9 mouse cellular contexts compared by ENCODE assay signal in the genomic region with DNA sequence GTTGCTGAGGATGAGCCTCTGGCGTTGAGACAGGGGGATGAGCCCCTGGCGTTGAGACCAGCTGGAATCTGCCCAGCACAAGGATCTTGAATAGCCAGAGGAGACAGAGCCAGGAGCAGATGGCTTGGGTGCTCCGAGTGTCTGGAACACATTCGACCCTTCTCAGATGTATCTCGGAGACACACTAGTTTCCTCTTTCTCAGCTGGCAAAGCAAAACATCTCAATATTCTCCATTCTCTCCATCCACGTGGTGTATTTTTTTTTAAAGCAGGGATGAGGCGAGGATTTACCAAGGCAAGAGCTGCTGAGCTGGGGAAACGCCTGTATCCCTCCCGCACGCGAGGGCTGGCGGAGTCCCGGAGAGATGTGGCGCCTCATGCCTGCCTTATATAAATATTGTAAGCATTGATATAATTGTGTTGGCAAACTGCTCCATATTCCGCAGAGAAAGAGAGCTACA.
DNase-seq lines count a peak whose midpoint lies in the region; ATAC-seq and TF ChIP-seq lines count a peak whose summit lies in the region.
"Had no signal": no experiment of that assay in that cellular context is flagged by ENCODE, and none has a peak within 500 bp of the region (broad histone marks: within the 10 kb centered on the region; RNA-seq: fewer than 3 reads in every experiment).

No protein-coding gene starts in this region.

- H3K36me3 ChIP-seq in stomach, embryonic 15.5 days: no peaks in the 10 kb centered on the region
- H3K36me3 ChIP-seq: G1E had no signal

- H3K27me3 ChIP-seq in stomach, embryonic 15.5 days (replicated peaks): no peaks in the 10 kb centered on the region

- H3K9me3 ChIP-seq in stomach, embryonic 15.5 days: no peaks in the 10 kb centered on the region

- no peak overlapping the region for H3K9ac ChIP-seq in stomach, embryonic 15.5 days

- peak overlapping the region; percentile 23; the same call in 1 of the 2 replicates for H3K4me2 ChIP-seq in stomach, embryonic 15.5 days

- no peak for TF ChIP-seq CTCF in lung, adult 2 months (IDR thresholded peaks at IDR 0.05; ENCODE audit: insufficient read depth, low read length)

- H3K4me3 ChIP-seq in lung, adult 2 months (replicated peaks; ENCODE audit: extremely low read depth, low read depth, low read length): no peak overlapping the region
- H3K4me3 ChIP-seq in stomach, embryonic 15.5 days (replicated peaks): no peak overlapping the region

- H3K27ac ChIP-seq in stomach, embryonic 15.5 days: no peak overlapping the region; the same call in 1 of the 2 replicates

- whole genome bisulfite sequencing in lung, adult 2 months: 64% methylated on average over 15 of the region's 15 CpGs
- WGBS in stomach, embryonic 15.5 days: 59% methylated on average over 15 of the region's 15 CpGs

- peak; percentile 21 for DNase-seq in lung, postnatal 14 days
- no peak for DNase-seq in lung, adult 2 months
- DNase-seq in frontal cortex, postnatal 36 days (ENCODE audit: low spot score in 2 of 2): peak; percentile 44 to 51
- DNase-seq in left cerebral cortex, adult 18-20 months (ENCODE audit: low spot score in 2 of 2): peak; percentile 36 to 37
- DNase-seq in ovary, postnatal 14 days (ENCODE audit: low spot score): no peak
- no peak for DNase-seq in adrenal gland, postnatal 25 days
- no peak for DNase-seq in Muller cell, postnatal 12 days (ENCODE audit: inconsistent ontology term)

- no peaks in the 10 kb centered on the region for H3K4me1 ChIP-seq in lung, adult 2 months (ENCODE audit: control insufficient read depth, insufficient read depth, low read length)
- H3K4me1 ChIP-seq in stomach, embryonic 15.5 days: no peaks in the 10 kb centered on the region

- ATAC-seq in stomach, embryonic 15.5 days (ENCODE audit: insufficient read depth, low FRiP score, low read depth): no peak

- TF ChIP-seq POLR2A in lung, adult 2 months (IDR thresholded peaks at IDR 0.05; ENCODE audit: borderline replicate concordance, extremely low read depth, low read depth, low read length): no peak

Comparison
In these comparisons a context has a peak if more than half of its experiments do, and no peak if none do; other contexts are left out.
1. DNase-seq: peak in lung, postnatal 14 days (single experiment), frontal cortex, postnatal 36 days (2 of 2) and left cerebral cortex, adult 18-20 months (2 of 2); none in lung, adult 2 months (single experiment), ovary, postnatal 14 days (single experiment), adrenal gland, postnatal 25 days (single experiment) and Muller cell, postnatal 12 days (single experiment).